Mouse (Mus musculus): ENCODE data around the gene Nckap5.

Gene Nckap5

DNA sequence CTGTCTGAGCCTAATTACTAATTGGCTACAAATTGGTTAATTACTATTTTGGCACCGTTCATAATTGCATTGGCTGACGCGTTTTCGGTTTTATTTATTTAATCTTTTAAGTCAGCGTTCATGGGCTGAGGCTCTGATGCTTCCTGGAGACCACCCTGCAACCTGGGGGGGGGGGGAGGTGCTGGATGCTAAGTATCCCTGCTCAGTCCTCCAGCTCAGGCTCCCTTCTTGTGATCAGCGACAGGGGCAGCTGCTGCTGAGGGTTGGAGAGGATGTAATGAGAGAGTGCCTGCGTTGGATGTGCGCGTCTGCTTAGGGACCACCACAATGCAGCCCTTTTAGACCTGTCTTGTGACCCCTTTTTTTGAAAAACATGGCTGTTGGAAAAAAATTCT lies 919.7 kb downstream of the Nckap5 start:
- no peak for DNase-seq (ENCODE audit: low read depth, low spot score)

DNA sequence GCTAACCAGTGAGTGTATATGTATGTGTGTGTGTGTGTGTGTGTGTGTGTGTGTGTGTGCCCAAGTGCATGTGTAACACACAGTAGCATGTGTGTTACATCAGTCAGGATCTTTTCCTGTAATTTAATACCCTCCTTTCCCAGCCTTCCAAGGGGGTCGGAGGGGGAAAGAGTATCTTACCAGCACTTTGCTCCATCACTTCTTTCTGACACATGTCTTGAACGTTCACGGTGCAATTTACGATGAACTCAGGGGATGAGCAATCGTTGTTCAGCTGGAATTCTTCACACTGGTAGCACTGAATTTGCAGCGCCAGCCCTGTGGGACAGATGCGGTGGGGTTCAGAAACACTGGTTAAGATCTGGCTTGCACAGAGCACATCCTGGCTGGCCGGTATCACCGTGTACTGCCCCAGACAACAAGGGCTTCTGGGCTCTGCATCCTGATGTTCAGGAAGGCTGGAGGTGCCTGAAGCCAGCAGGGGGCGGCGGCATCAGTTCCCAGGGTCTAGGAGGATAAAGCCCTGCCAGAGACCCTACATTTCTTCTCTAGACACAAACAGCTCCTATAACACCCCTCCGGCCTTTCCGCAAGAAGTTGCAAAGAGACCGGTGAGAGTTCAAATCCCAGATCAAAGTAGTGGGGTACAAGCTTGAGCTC lies 920.3 kb downstream of the Nckap5 start:
- DNase-seq (ENCODE audit: low read depth, low spot score), result no peak

DNA sequence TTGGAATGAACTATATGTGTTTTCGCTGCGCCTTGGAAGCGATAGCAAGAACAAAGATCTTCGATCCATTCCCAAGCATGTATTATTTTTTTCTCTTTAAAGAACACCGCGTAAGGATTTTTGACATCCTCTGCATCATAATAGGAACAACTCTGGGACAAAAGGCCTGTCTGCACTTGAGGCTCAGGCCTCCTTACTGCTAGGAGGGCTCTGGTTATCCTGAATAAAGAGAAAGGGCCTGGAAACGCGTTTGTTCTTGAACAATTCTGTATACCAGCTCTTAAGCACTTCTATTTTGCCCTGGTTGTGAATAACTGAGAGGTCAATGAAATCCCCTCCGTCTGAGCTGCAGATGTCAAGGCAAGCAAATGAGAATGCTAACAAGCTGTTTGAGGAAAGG lies 937.4 kb downstream of the Nckap5 start:
- DNase-seq (ENCODE audit: low read depth, low spot score), result no peak

DNA sequence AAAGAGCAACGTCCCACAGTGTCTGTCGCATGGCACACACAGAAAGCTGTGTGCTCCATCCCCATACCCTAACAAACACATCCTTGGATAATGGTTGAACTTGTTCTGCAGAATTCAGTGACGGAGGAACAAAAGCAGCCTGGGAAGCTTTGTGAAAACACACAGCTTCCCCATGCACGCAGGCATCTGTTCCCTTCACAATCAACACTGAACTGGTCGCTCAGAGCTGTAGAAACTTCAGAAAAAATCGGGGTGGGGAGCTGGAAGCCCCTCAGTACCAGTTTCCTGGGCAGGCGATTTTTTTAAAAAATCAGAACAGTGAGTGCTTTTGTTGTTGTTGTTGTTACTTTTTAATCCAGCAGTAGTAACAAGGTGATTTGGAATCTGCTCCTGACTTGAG lies 960.5 kb downstream of the Nckap5 start:
- DNase-seq (ENCODE audit: low read depth, low spot score), result no peak

Data from A20 (cell line).